Mouse (Mus musculus) kidney, adult 2 months (tissue): ENCODE data around the gene Hnrnpa2b1.

Source experiments
- CTCF ChIP-seq: fragments of 200-500 bp; conservative IDR thresholded peaks from 2 replicates; pipeline ENCODE4 v1.5.1; 2011; ENCODE audit warnings: low read depth, mild to moderate bottlenecking, control low read depth, low read length, moderate library complexity, mixed read lengths; ENCODE audit not compliant: insufficient read depth, insufficient read length
- POLR2A ChIP-seq: fragments of 200-500 bp; IDR thresholded peaks from one replicate; pipeline ENCODE4 v1.6.1; 2011; ENCODE audit warnings: low read depth, low read length, control low read depth

DNA sequence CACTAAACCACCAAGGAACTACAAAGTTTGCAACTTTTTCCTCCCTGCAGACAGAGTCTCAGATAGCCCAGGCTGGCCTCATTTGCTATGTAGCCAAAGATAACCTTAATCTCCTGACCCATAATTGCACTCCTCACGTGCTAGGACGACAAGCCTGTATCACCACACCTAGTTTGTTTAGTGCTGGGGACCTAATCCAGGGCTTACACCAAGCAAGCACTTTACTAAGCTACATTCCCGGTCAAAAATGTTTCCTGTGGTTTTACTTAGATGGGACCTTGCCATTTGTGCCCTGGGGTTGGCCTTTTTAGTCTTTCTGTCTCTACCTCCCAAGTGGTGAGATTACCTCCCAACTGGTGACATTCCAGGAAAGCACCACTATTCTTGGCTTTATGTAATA, 14.7 kb downstream of the Hnrnpa2b1 start:
- no peak for TF ChIP-seq CTCF
- TF ChIP-seq POLR2A: no peak
